Mouse (Mus musculus): ENCODE measurements around the gene Slc9a8. TPM values are rescaled to one million over a fixed set of nuclear protein-coding genes. Genes with fewer than 3 reads are reported as not detected.

Gene Slc9a8
- polyA plus RNA-seq, 1 experiment = 34.8 TPM

- H3K36me3 ChIP-seq (ENCODE audit: control insufficient read depth, insufficient read depth, low read length) = no peaks in the 10 kb centered on the region
- no peak overlapping the region for H3K4me3 ChIP-seq (ENCODE audit: low read depth, low read length)
- peaks cover 44% of the 10 kb centered on the region for H3K4me1 ChIP-seq (ENCODE audit: control insufficient read depth, insufficient read depth, insufficient read length, low read length)
- TF ChIP-seq CTCF (IDR thresholded peaks at IDR 0.05; ENCODE audit: extremely low read depth, insufficient read length, insufficient replicate concordance, low read depth, low read length) (no peak), POLR2A (IDR thresholded peaks at IDR 0.05; ENCODE audit: low read depth, low read length) (no peak)
- H3K27me3 ChIP-seq (ENCODE audit: control insufficient read depth, insufficient read depth, low read length) = no peaks in the 10 kb centered on the region
- H3K27ac ChIP-seq (ENCODE audit: insufficient read depth, low read depth, low read length) = no peak overlapping the region
- 77% methylated on average over 4 of the region's 4 CpGs for WGBS
Measured at GRCm38 (mm10) chr2:167378972-167379371, 42.5 kb upstream of the Slc9a8 start.

- peak overlapping the region; percentile 91 for H3K27ac ChIP-seq (ENCODE audit: insufficient read depth, low read depth, low read length)
- TF ChIP-seq CTCF (IDR thresholded peaks at IDR 0.05; ENCODE audit: extremely low read depth, insufficient read length, insufficient replicate concordance, low read depth, low read length) (no peak), POLR2A (IDR thresholded peaks at IDR 0.05; ENCODE audit: low read depth, low read length) (no peak)
- 30% methylated on average over 7 of the region's 7 CpGs for WGBS
- H3K36me3 ChIP-seq (ENCODE audit: control insufficient read depth, insufficient read depth, low read length) = no peaks in the 10 kb centered on the region
- no peaks in the 10 kb centered on the region for H3K27me3 ChIP-seq (ENCODE audit: control insufficient read depth, insufficient read depth, low read length)
- H3K4me1 ChIP-seq (ENCODE audit: control insufficient read depth, insufficient read depth, insufficient read length, low read length) = peaks cover 39% of the 10 kb centered on the region
- H3K4me3 ChIP-seq (ENCODE audit: low read depth, low read length) = no peak overlapping the region
Measured at GRCm38 (mm10) chr2:167380615-167381285, 40.8 kb upstream of the Slc9a8 start.

- Histone ChIP-seq H3K4me3 (ENCODE audit: low read depth, low read length) (no peak overlapping the region), H3K4me1 (ENCODE audit: control insufficient read depth, insufficient read depth, insufficient read length, low read length) (peaks cover 33% of the 10 kb centered on the region; the same call in 1 of the 2 replicates), H3K36me3 (ENCODE audit: control insufficient read depth, insufficient read depth, low read length) (no peaks in the 10 kb centered on the region), H3K27me3 (ENCODE audit: control insufficient read depth, insufficient read depth, low read length) (no peaks in the 10 kb centered on the region), H3K27ac (ENCODE audit: insufficient read depth, low read depth, low read length) (peak overlapping the region; percentile 91; the same call in 1 of the 2 replicates)
- WGBS = 83% methylated on average over 7 of the region's 7 CpGs
- TF ChIP-seq POLR2A (IDR thresholded peaks at IDR 0.05; ENCODE audit: low read depth, low read length) (no peak), CTCF (IDR thresholded peaks at IDR 0.05; ENCODE audit: extremely low read depth, insufficient read length, insufficient replicate concordance, low read depth, low read length) (no peak)
Measured at GRCm38 (mm10) chr2:167381596-167381995, 39.9 kb upstream of the Slc9a8 start.

- Histone ChIP-seq H3K4me3 (ENCODE audit: low read depth, low read length) (no peak overlapping the region), H3K27ac (ENCODE audit: insufficient read depth, low read depth, low read length) (no peak overlapping the region), H3K36me3 (ENCODE audit: control insufficient read depth, insufficient read depth, low read length) (no peaks in the 10 kb centered on the region), H3K4me1 (ENCODE audit: control insufficient read depth, insufficient read depth, insufficient read length, low read length) (peaks cover 33% of the 10 kb centered on the region; the same call in 1 of the 2 replicates), H3K27me3 (ENCODE audit: control insufficient read depth, insufficient read depth, low read length) (no peaks in the 10 kb centered on the region)
- TF ChIP-seq POLR2A (IDR thresholded peaks at IDR 0.05; ENCODE audit: low read depth, low read length) (no peak), CTCF (IDR thresholded peaks at IDR 0.05; ENCODE audit: extremely low read depth, insufficient read length, insufficient replicate concordance, low read depth, low read length) (no peak)
- 87% methylated on average over 7 of the region's 7 CpGs for WGBS
Measured at GRCm38 (mm10) chr2:167382389-167382788, 39.1 kb upstream of the Slc9a8 start.

- TF ChIP-seq POLR2A (IDR thresholded peaks at IDR 0.05; ENCODE audit: low read depth, low read length) (no peak), CTCF (IDR thresholded peaks at IDR 0.05; ENCODE audit: extremely low read depth, insufficient read length, insufficient replicate concordance, low read depth, low read length) (no peak)
- Histone ChIP-seq H3K27me3 (ENCODE audit: control insufficient read depth, insufficient read depth, low read length) (no peaks in the 10 kb centered on the region), H3K4me1 (ENCODE audit: control insufficient read depth, insufficient read depth, insufficient read length, low read length) (peaks cover 29% of the 10 kb centered on the region; the same call in 1 of the 2 replicates), H3K4me3 (ENCODE audit: low read depth, low read length) (no peak overlapping the region), H3K27ac (ENCODE audit: insufficient read depth, low read depth, low read length) (peak overlapping the region; percentile 79), H3K36me3 (ENCODE audit: control insufficient read depth, insufficient read depth, low read length) (no peaks in the 10 kb centered on the region)
- 18% methylated on average over 13 of the region's 13 CpGs for WGBS
Measured at GRCm38 (mm10) chr2:167383666-167384083, 37.8 kb upstream of the Slc9a8 start.

- no peak overlapping the region for H3K27ac ChIP-seq (ENCODE audit: insufficient read depth, low read depth, low read length)
- TF ChIP-seq CTCF (IDR thresholded peaks at IDR 0.05; ENCODE audit: extremely low read depth, insufficient read length, insufficient replicate concordance, low read depth, low read length) (no peak), POLR2A (IDR thresholded peaks at IDR 0.05; ENCODE audit: low read depth, low read length) (no peak)
- 80% methylated on average over 4 of the region's 4 CpGs for WGBS
Measured at GRCm38 (mm10) chr2:167386456-167386855, 35.1 kb upstream of the Slc9a8 start.

GRCm38 (mm10) chr2:167386998-167387397 lies 34.5 kb upstream of the Slc9a8 start:
- 85% methylated on average over 6 of the region's 6 CpGs for WGBS
- TF ChIP-seq CTCF (IDR thresholded peaks at IDR 0.05; ENCODE audit: extremely low read depth, insufficient read length, insufficient replicate concordance, low read depth, low read length) (no peak), POLR2A (IDR thresholded peaks at IDR 0.05; ENCODE audit: low read depth, low read length) (no peak)
- Histone ChIP-seq H3K4me1 (ENCODE audit: control insufficient read depth, insufficient read depth, insufficient read length, low read length) (peaks cover 21% of the 10 kb centered on the region; the same call in 1 of the 2 replicates), H3K27me3 (ENCODE audit: control insufficient read depth, insufficient read depth, low read length) (no peaks in the 10 kb centered on the region), H3K36me3 (ENCODE audit: control insufficient read depth, insufficient read depth, low read length) (no peaks in the 10 kb centered on the region), H3K27ac (ENCODE audit: insufficient read depth, low read depth, low read length) (no peak overlapping the region), H3K4me3 (ENCODE audit: low read depth, low read length) (no peak overlapping the region)

More at GRCm38 (mm10) chr2:167386456-167386855, 35.1 kb upstream of the Slc9a8 start:
- Histone ChIP-seq H3K4me1 (ENCODE audit: control insufficient read depth, insufficient read depth, insufficient read length, low read length) (peaks cover 23% of the 10 kb centered on the region; the same call in 1 of the 2 replicates), H3K4me3 (ENCODE audit: low read depth, low read length) (no peak overlapping the region), H3K27me3 (ENCODE audit: control insufficient read depth, insufficient read depth, low read length) (no peaks in the 10 kb centered on the region), H3K36me3 (ENCODE audit: control insufficient read depth, insufficient read depth, low read length) (no peaks in the 10 kb centered on the region)

All from small intestine, adult 2 months (tissue).